Mouse (Mus musculus) lung, embryonic 16.5 days (tissue): ENCODE measurements at regions not wholly inside any gene's neighbourhood (a gene's known extent, or its start where the extent isn't known, plus 50 kb on each side); places are given as distances from the start of the nearest gene placed in this dataset.

Source experiments
- ATAC-seq: fragments of 200-750 bp; cut with Nextera tagmentation; 2 replicates; pipeline ENCODE4 v1.8.0; 2017; ENCODE audit warnings: low read depth, mild to moderate bottlenecking, moderate library complexity
- H3K27ac ChIP-seq: fragments of 300-500 bp; sonication (generic); 2 replicates; pipeline ENCODE4 v1.5.1; 2014; ENCODE audit warnings: mild to moderate bottlenecking, control low read depth, low read length
- H3K27me3 ChIP-seq: fragments of 300-500 bp; sonication (generic); 2 replicates; pipeline ENCODE4 v1.6.1; 2014; ENCODE audit warnings: low read depth, low read length, mixed read lengths; ENCODE audit not compliant: control insufficient read depth, insufficient read depth
- H3K36me3 ChIP-seq: fragments of 300-500 bp; sonication (generic); 2 replicates; pipeline ENCODE4 v1.6.1; 2014; ENCODE audit warnings: low read length; ENCODE audit not compliant: control insufficient read depth, insufficient read depth
- H3K4me1 ChIP-seq: fragments of 300-500 bp; sonication (generic); replicated peaks from 2 replicates; pipeline ENCODE4 v1.6.1; 2014; ENCODE audit warnings: low read length, mixed read lengths; ENCODE audit not compliant: control insufficient read depth, insufficient read depth
- H3K4me2 ChIP-seq: fragments of 300-500 bp; sonication (generic); 2 replicates; pipeline ENCODE4 v1.6.1; 2014; ENCODE audit warnings: low read depth, low read length, control low read depth
- H3K4me3 ChIP-seq: fragments of 300-500 bp; sonication (generic); 2 replicates; pipeline ENCODE4 v1.5.1; 2014; ENCODE audit warnings: mild to moderate bottlenecking, low read length, control low read depth
- H3K9ac ChIP-seq: fragments of 300-500 bp; sonication (generic); 2 replicates; pipeline ENCODE4 v1.6.1; 2014; ENCODE audit warnings: low read length, control low read depth
- H3K9me3 ChIP-seq: fragments of 300-500 bp; sonication (generic); 2 replicates; pipeline ENCODE4 v1.6.1; 2016; ENCODE audit warnings: low read length; ENCODE audit not compliant: control insufficient read depth
- WGBS: fragments of 180-500 bp; shearing (Covaris S2); extraction: QIAGEN DNeasy Blood & Tissue Kit; methylation state at CpG from one replicate; pipeline ENCODE4 v1.1.7; 2014; 5-methylcytosine and 5-hydroxymethylcytosine counted together

DNA sequence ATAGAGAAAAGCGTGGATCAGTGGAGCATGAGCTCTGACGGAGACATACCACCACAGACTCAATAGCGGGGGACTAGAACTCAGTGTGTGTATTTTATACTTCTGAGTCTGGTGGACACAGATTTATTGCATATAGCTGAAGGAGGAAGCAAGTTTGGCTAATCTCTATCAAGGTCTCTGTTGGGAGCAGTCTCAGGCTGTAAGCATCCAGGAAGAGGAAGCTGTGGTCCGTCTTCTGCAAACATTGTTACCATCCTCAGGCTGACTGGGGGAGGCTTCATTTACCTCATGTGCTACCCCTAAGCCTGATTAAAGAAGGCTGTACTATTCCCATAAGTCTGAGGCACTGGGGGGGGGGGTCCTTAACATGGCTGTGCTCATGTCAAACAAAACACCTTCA, 261.0 kb downstream of the Rnd3 start:
- Histone ChIP-seq H3K27me3 (no peaks in the 10 kb centered on the region), H3K9me3 (no peaks in the 10 kb centered on the region), H3K27ac (no peak overlapping the region), H3K9ac (no peak overlapping the region), H3K36me3 (no peaks in the 10 kb centered on the region), H3K4me1 (peaks cover 2% of the 10 kb centered on the region; the same call in 1 of the 2 replicates), H3K4me2 (no peak overlapping the region), H3K4me3 (no peak overlapping the region)
- ATAC-seq: no peak
- WGBS: 72% methylated on average over 4 of the region's 4 CpGs

DNA sequence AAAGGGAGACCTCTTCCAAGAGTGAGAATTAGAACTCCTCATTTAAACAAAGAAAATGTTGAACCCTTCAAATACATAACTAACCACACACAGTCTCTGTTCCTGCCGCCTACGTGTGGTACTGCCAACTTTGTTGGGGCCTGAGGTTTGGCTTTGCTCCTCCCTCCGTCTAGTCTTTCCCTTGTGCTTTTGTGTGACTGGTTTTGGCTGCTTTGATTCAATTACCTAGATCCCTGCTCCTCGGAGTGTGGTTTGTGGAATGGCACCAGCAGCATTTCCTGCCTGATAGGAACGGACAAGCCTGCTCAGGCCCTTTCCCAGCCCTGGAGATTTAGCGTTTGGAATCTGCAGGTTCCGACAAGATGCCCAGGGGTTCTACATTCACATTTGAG, 263.0 kb downstream of the Rnd3 start:
- ATAC-seq: no peak
- H3K4me2 ChIP-seq: no peak overlapping the region
- H3K9ac ChIP-seq: no peak overlapping the region
- 41% methylated on average over 7 of the region's 7 CpGs for WGBS
- no peak overlapping the region for H3K4me3 ChIP-seq
- no peaks in the 10 kb centered on the region for H3K36me3 ChIP-seq
- H3K9me3 ChIP-seq: no peaks in the 10 kb centered on the region
- H3K27ac ChIP-seq: no peak overlapping the region
- H3K4me1 ChIP-seq: peaks cover 2% of the 10 kb centered on the region; the same call in 1 of the 2 replicates
- H3K27me3 ChIP-seq: no peaks in the 10 kb centered on the region

DNA sequence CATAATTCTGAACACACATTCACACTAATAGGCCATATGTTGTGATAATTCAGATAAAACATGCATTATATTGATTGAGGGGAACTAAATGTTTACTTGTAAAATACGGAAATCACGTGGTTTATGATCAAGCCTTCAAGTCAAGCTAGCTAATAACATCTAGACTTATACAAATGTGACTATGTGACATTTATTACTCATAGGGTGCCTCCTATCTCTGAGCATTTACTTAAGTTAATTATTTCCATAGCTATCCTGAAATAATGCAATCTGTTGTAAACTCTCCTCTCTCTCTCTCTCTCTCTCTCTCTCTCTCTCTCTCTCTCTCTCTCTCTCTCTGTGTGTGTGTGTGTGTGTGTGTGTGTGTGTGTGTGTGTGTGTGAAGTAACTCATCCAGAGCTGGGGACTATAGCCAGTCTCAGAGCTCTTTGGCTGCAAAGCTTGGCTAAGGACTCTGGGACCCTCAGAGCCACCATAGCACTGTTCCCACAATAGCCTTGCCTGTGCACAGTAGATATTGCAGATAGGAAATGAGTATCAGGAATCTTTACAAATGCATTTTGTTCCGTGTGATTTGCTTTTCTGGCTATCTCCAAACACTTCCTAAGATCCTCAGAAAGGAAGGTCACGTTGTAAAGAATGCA, 263.5 kb downstream of the Rnd3 start:
- no peaks in the 10 kb centered on the region for H3K36me3 ChIP-seq
- H3K4me3 ChIP-seq: no peak overlapping the region
- no peak overlapping the region for H3K27ac ChIP-seq
- no peak overlapping the region for H3K4me2 ChIP-seq
- ATAC-seq: no peak
- 53% methylated on average over 4 of the region's 4 CpGs for WGBS
- no peaks in the 10 kb centered on the region for H3K27me3 ChIP-seq
- H3K9me3 ChIP-seq: no peaks in the 10 kb centered on the region
- H3K9ac ChIP-seq: no peak overlapping the region
- H3K4me1 ChIP-seq: peaks cover 2% of the 10 kb centered on the region; the same call in 1 of the 2 replicates

DNA sequence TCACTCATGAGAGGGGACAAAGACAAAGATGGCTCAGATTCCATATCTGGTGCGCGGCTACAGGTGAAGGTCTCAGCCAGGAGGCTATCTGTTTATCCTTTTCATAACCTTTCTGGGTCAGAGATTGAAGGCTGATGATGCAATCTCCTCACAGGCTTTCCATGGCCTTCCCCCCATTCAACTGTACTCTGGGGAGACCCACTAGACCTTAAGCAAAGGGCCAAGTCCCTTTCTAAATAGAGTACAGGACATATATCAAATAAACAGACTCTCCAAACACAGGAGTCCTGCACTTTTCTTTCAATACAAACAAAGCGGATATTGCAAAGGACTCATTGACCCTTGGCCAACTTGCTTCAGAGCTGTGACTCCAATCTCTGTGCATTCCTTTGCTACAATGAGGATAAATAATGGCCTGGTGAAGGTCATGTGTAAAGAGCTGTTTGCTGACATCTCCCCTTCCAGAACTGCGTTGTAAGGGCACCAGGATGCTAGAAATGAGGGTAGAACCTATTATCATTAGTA, 267.3 kb downstream of the Rnd3 start:
- Histone ChIP-seq H3K9me3 (no peaks in the 10 kb centered on the region), H3K9ac (no peak overlapping the region), H3K27me3 (no peaks in the 10 kb centered on the region), H3K4me2 (no peak overlapping the region), H3K4me1 (peaks cover 6% of the 10 kb centered on the region; the same call in 1 of the 2 replicates), H3K36me3 (no peaks in the 10 kb centered on the region), H3K4me3 (no peak overlapping the region), H3K27ac (no peak overlapping the region)
- WGBS: 55% methylated on average over 4 of the region's 4 CpGs
- ATAC-seq: no peak

DNA sequence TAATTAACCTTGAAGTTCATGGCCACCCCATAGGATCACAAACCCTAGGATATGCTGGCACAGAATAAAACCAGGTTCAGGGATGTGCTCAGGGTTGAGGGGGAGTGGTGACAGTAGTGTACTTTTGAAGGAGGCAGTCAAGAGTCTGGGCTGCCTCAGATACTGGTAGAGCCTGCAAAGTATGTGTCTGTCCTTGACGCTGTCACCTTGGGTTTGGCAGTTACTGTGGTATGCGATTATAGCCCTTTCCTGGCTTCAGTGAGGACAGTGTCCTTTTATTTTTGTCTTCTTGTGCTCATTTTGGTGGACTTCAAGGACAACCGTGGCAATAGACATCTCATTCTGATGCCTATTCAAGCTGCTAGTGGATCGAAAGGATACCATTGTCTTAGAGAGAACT, 268.1 kb downstream of the Rnd3 start:
- ATAC-seq: no peak
- peaks cover 4% of the 10 kb centered on the region; the same call in 1 of the 2 replicates for H3K4me1 ChIP-seq
- no peak overlapping the region for H3K27ac ChIP-seq
- no peak overlapping the region for H3K4me2 ChIP-seq
- H3K9me3 ChIP-seq: no peaks in the 10 kb centered on the region
- H3K27me3 ChIP-seq: no peaks in the 10 kb centered on the region
- 83% methylated on average over 4 of the region's 4 CpGs for WGBS
- no peak overlapping the region for H3K9ac ChIP-seq
- H3K4me3 ChIP-seq: no peak overlapping the region
- no peaks in the 10 kb centered on the region for H3K36me3 ChIP-seq

DNA sequence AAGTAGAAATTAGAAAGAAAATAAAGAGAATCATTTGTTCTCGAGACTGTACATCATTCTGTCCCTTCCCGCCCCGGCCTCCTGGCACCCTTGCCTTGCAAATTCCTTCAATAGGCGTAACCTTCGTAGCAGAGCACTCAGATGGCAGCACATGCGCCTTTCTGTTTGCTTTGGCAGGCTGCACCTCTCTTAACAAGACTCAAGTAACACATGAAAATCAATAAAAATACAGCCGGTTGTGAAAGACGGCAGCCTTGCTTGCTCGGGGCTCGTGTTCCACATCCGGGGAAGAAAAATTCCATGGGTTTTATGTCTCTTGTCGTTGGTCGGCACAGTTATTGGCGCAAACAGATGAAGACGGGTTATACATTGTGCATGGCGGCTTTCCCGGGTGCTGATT, 271.2 kb downstream of the Rnd3 start:
- peak; percentile 90 for ATAC-seq
- Histone ChIP-seq H3K4me1 (peaks cover 4% of the 10 kb centered on the region; the same call in 1 of the 2 replicates), H3K4me2 (peak overlapping the region; percentile 24), H3K9ac (no peak overlapping the region), H3K9me3 (no peaks in the 10 kb centered on the region), H3K27me3 (no peaks in the 10 kb centered on the region), H3K27ac (no peak overlapping the region; the same call in 1 of the 2 replicates), H3K4me3 (no peak overlapping the region), H3K36me3 (no peaks in the 10 kb centered on the region)
- WGBS: 48% methylated on average over 17 of the region's 17 CpGs

DNA sequence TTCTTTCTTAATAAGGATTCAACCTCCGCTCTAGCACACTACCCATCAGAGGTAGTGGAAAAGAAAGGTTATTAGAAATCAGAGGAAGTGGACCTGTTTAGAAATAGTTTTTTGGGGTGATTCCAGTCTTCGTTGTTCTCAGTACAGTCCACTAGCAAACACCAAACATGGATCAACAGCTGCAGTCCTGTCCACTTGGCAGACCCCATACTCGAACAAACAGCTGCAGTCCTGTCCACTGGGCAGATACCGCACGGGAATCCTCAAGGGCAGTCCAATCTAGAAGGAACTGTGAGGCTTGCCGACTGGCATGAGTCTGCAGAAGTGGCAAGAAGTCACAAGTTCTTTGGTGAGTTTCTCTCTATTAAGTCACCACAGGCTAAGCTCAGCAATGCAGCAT, 273.8 kb downstream of the Rnd3 start:
- no peak overlapping the region for H3K27ac ChIP-seq
- H3K36me3 ChIP-seq: no peaks in the 10 kb centered on the region
- H3K9ac ChIP-seq: no peak overlapping the region
- no peaks in the 10 kb centered on the region for H3K27me3 ChIP-seq
- WGBS: 82% methylated on average over 6 of the region's 6 CpGs
- H3K4me2 ChIP-seq: no peak overlapping the region
- no peak overlapping the region for H3K4me3 ChIP-seq
- no peak for ATAC-seq
- peaks cover 4% of the 10 kb centered on the region; the same call in 1 of the 2 replicates for H3K4me1 ChIP-seq
- H3K9me3 ChIP-seq: no peaks in the 10 kb centered on the region

DNA sequence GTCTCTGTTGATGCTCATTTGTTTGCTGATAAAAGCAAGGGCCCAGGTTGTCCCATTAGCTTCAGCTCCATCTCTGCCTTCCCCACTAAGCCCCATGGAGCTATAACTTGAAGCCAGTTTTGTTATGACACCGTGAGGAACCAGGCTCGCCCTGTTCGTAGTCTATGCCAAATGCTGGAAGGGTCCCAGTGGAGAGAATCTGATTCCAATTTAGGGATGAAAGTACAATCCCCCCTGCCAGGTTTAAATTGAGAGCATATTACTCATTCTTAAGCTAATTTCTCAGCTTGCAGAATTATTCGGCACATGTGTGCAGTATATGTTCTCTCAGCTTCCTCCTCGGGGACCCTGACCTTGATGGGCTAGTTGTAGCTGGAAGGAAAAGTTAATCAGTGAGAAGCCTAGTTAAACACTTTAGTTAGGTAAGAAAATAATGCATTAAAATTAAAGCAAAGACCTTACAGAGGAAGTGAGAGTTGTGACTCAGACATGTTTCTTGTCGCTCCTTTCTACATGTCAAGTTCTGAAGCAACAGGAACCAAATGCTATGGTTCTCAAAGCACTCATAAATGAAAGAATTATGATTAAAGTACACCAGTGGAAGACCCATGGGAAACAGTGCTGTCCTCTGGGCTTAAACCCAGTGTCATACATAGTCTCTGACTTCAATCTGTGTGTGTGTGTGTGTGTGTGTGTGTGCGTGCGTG, 295.2 kb downstream of the Rnd3 start:
- Histone ChIP-seq H3K4me1 (no peaks in the 10 kb centered on the region), H3K27ac (no peak overlapping the region), H3K27me3 (no peaks in the 10 kb centered on the region), H3K9ac (no peak overlapping the region), H3K4me2 (no peak overlapping the region), H3K4me3 (no peak overlapping the region), H3K36me3 (no peaks in the 10 kb centered on the region), H3K9me3 (no peaks in the 10 kb centered on the region)
- ATAC-seq: no peak
- WGBS: 85% methylated on average over 8 of the region's 8 CpGs

DNA sequence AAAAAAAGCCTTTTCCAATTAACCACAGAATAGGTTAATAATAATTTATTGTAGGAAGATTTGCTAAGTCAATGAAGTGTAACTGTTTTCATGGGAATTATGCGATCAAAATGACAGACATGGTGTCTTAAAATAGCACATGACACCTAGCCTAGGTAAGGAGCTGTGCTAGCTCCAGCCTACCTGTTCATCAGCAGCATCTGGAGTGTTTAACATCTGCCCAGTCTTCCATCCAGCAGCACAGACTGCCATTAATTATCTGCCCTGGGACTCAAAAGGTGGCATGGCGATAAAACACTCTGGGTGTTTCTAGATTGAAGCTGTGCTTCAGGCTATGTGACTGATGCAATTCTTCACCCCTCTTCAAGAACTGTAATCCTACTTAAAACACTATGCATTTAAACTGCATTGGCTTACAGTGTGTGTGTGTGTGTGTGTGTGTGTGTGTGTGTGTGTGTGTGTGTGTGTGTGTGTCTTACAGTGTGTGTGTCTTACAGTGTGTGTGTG, 296.4 kb downstream of the Rnd3 start:
- H3K36me3 ChIP-seq: no peaks in the 10 kb centered on the region
- H3K9ac ChIP-seq: no peak overlapping the region
- H3K4me2 ChIP-seq: no peak overlapping the region
- H3K9me3 ChIP-seq: no peaks in the 10 kb centered on the region
- H3K4me3 ChIP-seq: no peak overlapping the region
- no peaks in the 10 kb centered on the region for H3K27me3 ChIP-seq
- no peak for ATAC-seq
- 83% methylated on average over 2 of the region's 2 CpGs for WGBS
- no peaks in the 10 kb centered on the region for H3K4me1 ChIP-seq
- no peak overlapping the region for H3K27ac ChIP-seq
